Mouse (Mus musculus): Measurements from ENCODE around the gene Ranbp10.

GRCm38 (mm10) chr8:105770609-105771008 is 56.5 kb downstream of the Ranbp10 start:
- TF ChIP-seq CTCF (IDR thresholded peaks at IDR 0.05; ENCODE audit: low read depth, low read length) = peak; percentile 52
- TF ChIP-seq POLR2A (IDR thresholded peaks at IDR 0.05; ENCODE audit: extremely low read depth, insufficient read depth, low read length) = no peak
